Mouse (Mus musculus) myocyte (in vitro differentiated cells): ENCODE measurements around the gene Myh11. TPM values are rescaled to one million over a fixed set of nuclear protein-coding genes. Genes with fewer than 3 reads are reported as not detected.

ENCODE experiments used
- H3K27me3 ChIP-seq: one replicate; pipeline ENCODE4 v1.6.1; 2011; ENCODE audit not compliant: control insufficient read depth, insufficient read depth, insufficient read length
- H3K36me3 ChIP-seq: one replicate; pipeline ENCODE4 v1.6.1; 2011; ENCODE audit not compliant: control insufficient read depth, insufficient read depth
- H3K4me2 ChIP-seq: one replicate; pipeline ENCODE4 v1.6.1; 2011; ENCODE audit warnings: low read depth, control low read depth
- H3K4me3 ChIP-seq: one replicate; pipeline ENCODE4 v1.5.1; 2011; ENCODE audit warnings: mild to moderate bottlenecking, control low read depth, moderate library complexity
- H3K79me2 ChIP-seq: one replicate; pipeline ENCODE4 v1.6.1; 2011; ENCODE audit not compliant: control insufficient read depth, insufficient read depth
- H3ac ChIP-seq: one replicate; pipeline ENCODE4 v1.6.1; 2011; ENCODE audit not compliant: control insufficient read depth, insufficient read length
- CEBPB ChIP-seq: IDR thresholded peaks from 2 replicates; pipeline ENCODE4 v1.6.1; 2011; ENCODE audit warnings: mild to moderate bottlenecking, moderate library complexity; ENCODE audit not compliant: poor library complexity, insufficient read depth, severe bottlenecking
- E2F4 ChIP-seq: IDR thresholded peaks from one replicate; pipeline ENCODE4 v1.6.1; 2011; ENCODE audit warnings: mild to moderate bottlenecking, control low read depth, moderate library complexity; ENCODE audit not compliant: insufficient read depth
- MAX ChIP-seq: IDR thresholded peaks from one replicate; pipeline ENCODE4 v1.6.1; 2011; ENCODE audit warnings: low read depth, mild to moderate bottlenecking, control low read depth
- MYOD1 ChIP-seq, 3 experiments: IDR thresholded peaks; one replicate each; pipeline ENCODE4 v1.6.1; 2011; ENCODE audit warnings: control low read depth in 2 of 3, low read depth in 2 of 3, mild to moderate bottlenecking in 2 of 3, moderate library complexity in 1 of 3; ENCODE audit not compliant: insufficient read length in 2 of 3, control insufficient read depth in 1 of 3
- MYOG ChIP-seq, 3 experiments: IDR thresholded peaks; one replicate each; pipeline ENCODE4 v1.6.1; 2011; ENCODE audit warnings: control low read depth in 2 of 3, low read depth in 2 of 3, mild to moderate bottlenecking in 2 of 3; ENCODE audit not compliant: insufficient read length in 2 of 3, control insufficient read depth in 1 of 3, insufficient read depth in 1 of 3
- POLR2A ChIP-seq: IDR thresholded peaks from one replicate; pipeline ENCODE4 v1.6.1; 2011; ENCODE audit warnings: low read depth, mild to moderate bottlenecking, control low read depth, moderate library complexity; ENCODE audit not compliant: insufficient read length
- POLR2AphosphoS2 ChIP-seq: IDR thresholded peaks from one replicate; pipeline ENCODE4 v1.6.1; 2011; ENCODE audit warnings: low read depth, control low read depth; ENCODE audit not compliant: insufficient read length
- REST ChIP-seq: IDR thresholded peaks from one replicate; pipeline ENCODE4 v1.6.1; 2011; ENCODE audit warnings: mild to moderate bottlenecking, control low read depth, moderate library complexity; ENCODE audit not compliant: insufficient read depth, insufficient read length
- SRF ChIP-seq: IDR thresholded peaks from one replicate; pipeline ENCODE4 v1.6.1; 2011; ENCODE audit warnings: low read depth; ENCODE audit not compliant: control insufficient read depth, insufficient read length
- TCF12 ChIP-seq: IDR thresholded peaks from one replicate; pipeline ENCODE4 v1.6.1; 2011; ENCODE audit warnings: mild to moderate bottlenecking, control low read depth; ENCODE audit not compliant: poor library complexity, insufficient read depth, severe bottlenecking
- TCF3 ChIP-seq: IDR thresholded peaks from one replicate; pipeline ENCODE4 v1.6.1; 2011; ENCODE audit warnings: low read depth, control low read depth; ENCODE audit not compliant: insufficient read length
- USF1 ChIP-seq: IDR thresholded peaks from one replicate; pipeline ENCODE4 v1.6.1; 2011; ENCODE audit warnings: low read depth, mild to moderate bottlenecking, control low read depth, moderate library complexity
- polyA plus RNA-seq: library from polyadenylated mRNA; unstranded; fragments of >200 nt; fragmentation: generic; extraction: Trizol; gene quantifications from one replicate; pipeline ENCODE4 v1.2.1, GENCODE M21; 2012; ENCODE audit warnings: missing spikeins

Gene Myh11
- polyA plus RNA-seq, 1 experiment, result 0.01 TPM

- Histone ChIP-seq H3ac (no peak overlapping the region), H3K4me2 (no peak overlapping the region), H3K79me2 (no peaks in the 10 kb centered on the region), H3K27me3 (peaks cover 16% of the 10 kb centered on the region), H3K4me3 (no peak overlapping the region), H3K36me3 (no peaks in the 10 kb centered on the region)
- TF ChIP-seq POLR2A (no peak), USF1 (no peak), POLR2AphosphoS2 (no peak), TCF3 (no peak), E2F4 (no peak), MAX (no peak), MYOG (IDR thresholded peaks at IDR 0.05; ENCODE audit: control insufficient read depth in 1 of 3, insufficient read depth in 1 of 3, insufficient read length in 2 of 3, low read depth in 2 of 3) (no peak), TCF12 (no peak), SRF (no peak), REST (no peak), CEBPB (no peak), MYOD1 (IDR thresholded peaks at IDR 0.05; ENCODE audit: control insufficient read depth in 1 of 3, insufficient read length in 2 of 3, low read depth in 2 of 3) (no peak)
Observed at GRCm38 (mm10) chr16:14272374-14272965, 18.7 kb downstream of the Myh11 start.

GRCm38 (mm10) chr16:14265203-14265920, 25.8 kb downstream of the Myh11 start:
- no peak overlapping the region for H3K4me2 ChIP-seq
- H3K27me3 ChIP-seq, result peaks cover 8% of the 10 kb centered on the region
- no peak for TF ChIP-seq POLR2A
- TF ChIP-seq TCF12, result no peak
- TF ChIP-seq MYOD1 (IDR thresholded peaks at IDR 0.05; ENCODE audit: control insufficient read depth in 1 of 3, insufficient read length in 2 of 3, low read depth in 2 of 3), result no peak
- no peak for TF ChIP-seq MAX
- no peak for TF ChIP-seq TCF3
- H3K36me3 ChIP-seq, result no peaks in the 10 kb centered on the region
- no peak overlapping the region for H3ac ChIP-seq
- no peak overlapping the region for H3K4me3 ChIP-seq
- H3K79me2 ChIP-seq, result no peaks in the 10 kb centered on the region

- Histone ChIP-seq H3K79me2 (no peaks in the 10 kb centered on the region), H3K36me3 (no peaks in the 10 kb centered on the region), H3ac (no peak overlapping the region), H3K4me2 (no peak overlapping the region), H3K27me3 (peaks cover 8% of the 10 kb centered on the region), H3K4me3 (no peak overlapping the region)
- TF ChIP-seq TCF3 (no peak), CEBPB (no peak), POLR2A (no peak), POLR2AphosphoS2 (no peak), USF1 (no peak), E2F4 (no peak), TCF12 (no peak), REST (no peak), SRF (no peak), MYOD1 (IDR thresholded peaks at IDR 0.05; ENCODE audit: control insufficient read depth in 1 of 3, insufficient read length in 2 of 3, low read depth in 2 of 3) (no peak), MAX (no peak), MYOG (IDR thresholded peaks at IDR 0.05; ENCODE audit: control insufficient read depth in 1 of 3, insufficient read depth in 1 of 3, insufficient read length in 2 of 3, low read depth in 2 of 3) (no peak)
Observed at GRCm38 (mm10) chr16:14264504-14264903, 26.7 kb downstream of the Myh11 start.

GRCm38 (mm10) chr16:14263241-14263640, 27.9 kb downstream of the Myh11 start:
- no peak for TF ChIP-seq SRF
- no peak for TF ChIP-seq REST
- no peak for TF ChIP-seq TCF3
- no peak for TF ChIP-seq TCF12
- no peaks in the 10 kb centered on the region for H3K27me3 ChIP-seq
- H3K4me2 ChIP-seq, result no peak overlapping the region
- H3K79me2 ChIP-seq, result no peaks in the 10 kb centered on the region
- H3K4me3 ChIP-seq, result no peak overlapping the region
- H3ac ChIP-seq, result no peak overlapping the region
- no peaks in the 10 kb centered on the region for H3K36me3 ChIP-seq

- H3K79me2 ChIP-seq, result no peaks in the 10 kb centered on the region
- H3K4me3 ChIP-seq, result no peak overlapping the region
- TF ChIP-seq MYOD1 (IDR thresholded peaks at IDR 0.05; ENCODE audit: control insufficient read depth in 1 of 3, insufficient read length in 2 of 3, low read depth in 2 of 3), result no peak
- no peak for TF ChIP-seq MAX
- TF ChIP-seq POLR2AphosphoS2, result no peak
- no peak for TF ChIP-seq REST
- no peak for TF ChIP-seq SRF
- no peak for TF ChIP-seq E2F4
- no peak for TF ChIP-seq TCF12
- TF ChIP-seq TCF3, result no peak
- TF ChIP-seq USF1, result no peak
- TF ChIP-seq CEBPB, result no peak
- TF ChIP-seq POLR2A, result no peak
- no peak for TF ChIP-seq MYOG (IDR thresholded peaks at IDR 0.05; ENCODE audit: control insufficient read depth in 1 of 3, insufficient read depth in 1 of 3, insufficient read length in 2 of 3, low read depth in 2 of 3)
- no peak overlapping the region for H3K4me2 ChIP-seq
- H3K27me3 ChIP-seq, result no peaks in the 10 kb centered on the region
- no peaks in the 10 kb centered on the region for H3K36me3 ChIP-seq
- H3ac ChIP-seq, result no peak overlapping the region
Observed at GRCm38 (mm10) chr16:14262410-14262809, 28.8 kb downstream of the Myh11 start.
